Mouse (Mus musculus): Measurements from ENCODE around the gene Gabrd. TPM values are rescaled to one million over a fixed set of nuclear protein-coding genes. Genes with fewer than 3 reads are reported as not detected.
A peak's percentile ranks its signal among the peaks of the same experiment; 100 is the strongest.
"Not testable (repeated sequence)": the region's sequence is repeated elsewhere in the genome, so short reads cannot be mapped to it uniquely, and the experiment has no call there.

The Gabrd gene
- polyA plus RNA-seq (2016; fragmentation: Nextera tagmentation; extraction: Ambion mirVana), result 0.21 and 0.23 TPM in 2 replicates

DNA sequence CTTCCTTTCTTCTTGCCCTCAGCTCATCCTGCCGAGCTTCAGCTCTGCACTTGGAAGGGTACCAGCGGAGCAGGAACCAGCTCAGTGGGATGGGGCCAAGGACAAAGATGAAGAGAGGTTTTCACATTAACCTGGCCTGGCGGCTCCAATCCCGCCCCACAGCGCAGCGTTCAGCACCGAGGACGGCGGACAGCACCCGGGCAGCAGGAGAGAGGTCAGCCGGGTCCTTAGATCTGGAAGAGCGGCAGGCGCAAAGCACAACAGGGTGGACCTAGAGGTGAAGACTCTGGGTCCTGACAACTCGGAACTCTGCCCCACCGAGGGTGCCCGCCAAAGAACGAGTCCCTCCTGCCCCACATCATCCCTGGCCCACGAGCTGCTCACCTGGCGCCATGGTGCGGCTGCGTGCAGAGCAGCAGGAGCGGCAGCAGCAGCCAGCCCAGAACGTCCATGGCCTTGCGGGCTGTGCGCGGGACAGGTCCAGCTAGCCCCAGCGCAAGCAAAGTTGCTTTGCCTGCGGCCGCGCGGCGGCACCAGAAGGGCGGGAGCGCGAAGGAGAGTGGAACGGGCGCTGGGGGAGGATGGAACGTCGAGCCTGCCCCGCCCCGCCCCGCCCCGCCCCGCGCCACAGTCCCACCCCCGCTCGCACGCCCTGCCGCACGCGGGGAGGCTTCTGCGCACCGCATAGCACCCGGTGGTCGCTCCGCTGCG, at the start of gene Gabrd:
TSS of gene Gabrd (minus strand) at position 602 of the 711 bp plus-strand sequence.
- under 1% methylated on average over 44 of the region's 57 CpGs for WGBS
- ATAC-seq (ENCODE audit: insufficient number of reproducible peaks, insufficient read depth, low FRiP score, low TSS enrichment, low read depth), result no peak
- peak within 1 kb of the TSS; percentile 77 for H3K4me2 ChIP-seq

GRCm38 (mm10) chr4:155442808-155443207, 44.9 kb upstream of the Gabrd start:
- no peak for ATAC-seq (ENCODE audit: insufficient number of reproducible peaks, insufficient read depth, low FRiP score, low TSS enrichment, low read depth)
- H3K4me1 ChIP-seq (replicated peaks), result no peaks in the 10 kb centered on the region
- no peak overlapping the region for H3K27ac ChIP-seq
- no peaks in the 10 kb centered on the region for H3K36me3 ChIP-seq
- no peak overlapping the region for H3K9ac ChIP-seq (replicated peaks)
- WGBS, result 73% methylated on average over 3 of the region's 3 CpGs
- no peaks in the 10 kb centered on the region for H3K9me3 ChIP-seq
- no peak overlapping the region for H3K4me3 ChIP-seq (replicated peaks)
- H3K27me3 ChIP-seq, result no peaks in the 10 kb centered on the region
- H3K4me2 ChIP-seq, result no peak overlapping the region

More for the DNA sequence above, at the start of gene Gabrd:
- Histone ChIP-seq H3K9me3 (no peaks in the 10 kb centered on the region), H3K36me3 (no peaks in the 10 kb centered on the region), H3K27me3 (peaks cover 61% of the 10 kb centered on the region), H3K9ac (replicated peaks) (no peak within 1 kb of the TSS; the same call in 1 of the 2 replicates), H3K4me1 (replicated peaks) (peaks cover 8% of the 10 kb centered on the region), H3K27ac (no peak within 1 kb of the TSS), H3K4me3 (replicated peaks) (peak within 1 kb of the TSS; percentile 39)

DNA sequence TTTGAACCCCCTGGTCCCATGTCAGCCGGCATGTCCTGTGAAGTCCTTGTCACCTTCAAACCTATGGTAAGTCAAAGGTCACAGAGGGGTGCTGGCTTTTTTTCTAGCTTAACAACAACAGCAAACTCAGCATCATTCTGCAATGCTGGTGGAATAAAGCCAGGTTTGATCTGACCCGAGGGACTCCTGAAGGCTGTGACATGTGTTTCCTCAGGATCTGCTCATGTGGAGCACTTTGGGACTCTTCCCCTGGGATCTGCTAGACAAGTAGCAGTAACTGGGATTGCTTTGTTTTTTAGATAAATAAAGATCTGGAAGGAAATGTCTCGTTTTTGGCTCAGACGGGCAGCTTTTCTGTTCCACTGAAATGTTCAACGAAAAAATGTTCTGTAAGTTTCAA, 36.1 kb upstream of the Gabrd start:
- Histone ChIP-seq H3K4me1 (replicated peaks) (no peaks in the 10 kb centered on the region), H3K4me3 (replicated peaks) (no peak overlapping the region), H3K27me3 (no peaks in the 10 kb centered on the region), H3K4me2 (no peak overlapping the region), H3K27ac (no peak overlapping the region), H3K36me3 (no peaks in the 10 kb centered on the region), H3K9me3 (0 out of 2 replicates have a peak, but pooled peaks cover 3% of the 10 kb centered on the region), H3K9ac (replicated peaks) (no peak overlapping the region)
- ATAC-seq (ENCODE audit: insufficient number of reproducible peaks, insufficient read depth, low FRiP score, low TSS enrichment, low read depth), result no peak
- 80% methylated on average over 5 of the region's 5 CpGs for WGBS

GRCm38 (mm10) chr4:155432358-155432757, 34.4 kb upstream of the Gabrd start:
- Histone ChIP-seq H3K9ac (replicated peaks) (no peak overlapping the region), H3K4me2 (no peak overlapping the region)
- 89% methylated on average over 6 of the region's 6 CpGs for WGBS

GRCm38 (mm10) chr4:155429202-155429601, 31.3 kb upstream of the Gabrd start:
- no peak overlapping the region for H3K9ac ChIP-seq (replicated peaks)
- H3K36me3 ChIP-seq, result no peaks in the 10 kb centered on the region
- 0 out of 2 replicates have a peak, but pooled peaks cover 3% of the 10 kb centered on the region for H3K9me3 ChIP-seq
- no peaks in the 10 kb centered on the region for H3K4me1 ChIP-seq (replicated peaks)
- no peak overlapping the region for H3K4me2 ChIP-seq
- no peak overlapping the region for H3K4me3 ChIP-seq (replicated peaks)
- WGBS, result 85% methylated on average over 3 of the region's 3 CpGs
- H3K27me3 ChIP-seq, result no peaks in the 10 kb centered on the region
- H3K27ac ChIP-seq, result no peak overlapping the region
- ATAC-seq (ENCODE audit: insufficient number of reproducible peaks, insufficient read depth, low FRiP score, low TSS enrichment, low read depth), result no peak

More at GRCm38 (mm10) chr4:155432358-155432757, 34.4 kb upstream of the Gabrd start:
- Histone ChIP-seq H3K9me3 (0 out of 2 replicates have a peak, but pooled peaks cover 3% of the 10 kb centered on the region), H3K4me1 (replicated peaks) (no peaks in the 10 kb centered on the region), H3K36me3 (no peaks in the 10 kb centered on the region), H3K27me3 (no peaks in the 10 kb centered on the region), H3K4me3 (replicated peaks) (no peak overlapping the region), H3K27ac (no peak overlapping the region)
- no peak for ATAC-seq (ENCODE audit: insufficient number of reproducible peaks, insufficient read depth, low FRiP score, low TSS enrichment, low read depth)

DNA sequence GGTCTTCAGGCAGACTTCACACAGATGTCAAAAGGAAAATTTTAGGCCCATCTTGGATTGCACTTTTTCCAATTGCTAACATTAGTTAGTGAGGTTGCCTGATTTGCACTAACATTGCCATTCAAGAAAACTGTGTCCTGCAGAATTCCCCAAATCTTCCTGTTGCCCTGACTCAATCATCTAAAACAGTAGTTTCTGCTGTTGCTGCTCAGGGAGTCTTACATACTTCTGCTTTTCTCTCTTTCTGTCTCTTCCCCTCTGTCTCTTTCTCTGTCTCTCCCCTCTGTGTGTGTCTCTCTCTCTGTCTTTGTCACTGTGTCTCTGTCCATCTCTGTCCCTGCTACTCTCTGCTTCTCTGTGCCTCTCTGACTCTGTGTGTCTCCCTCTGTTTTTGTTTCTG, 30.5 kb upstream of the Gabrd start:
- no peaks in the 10 kb centered on the region for H3K4me1 ChIP-seq (replicated peaks)
- H3K9me3 ChIP-seq, result 0 out of 2 replicates have a peak, but pooled peaks cover 3% of the 10 kb centered on the region
- H3K27me3 ChIP-seq, result no peaks in the 10 kb centered on the region
- no peak overlapping the region for H3K4me3 ChIP-seq (replicated peaks)
- no peak for ATAC-seq (ENCODE audit: insufficient number of reproducible peaks, insufficient read depth, low FRiP score, low TSS enrichment, low read depth)
- H3K9ac ChIP-seq (replicated peaks), result no peak overlapping the region
- no peak overlapping the region for H3K27ac ChIP-seq
- no peaks in the 10 kb centered on the region for H3K36me3 ChIP-seq
- H3K4me2 ChIP-seq, result no peak overlapping the region

DNA sequence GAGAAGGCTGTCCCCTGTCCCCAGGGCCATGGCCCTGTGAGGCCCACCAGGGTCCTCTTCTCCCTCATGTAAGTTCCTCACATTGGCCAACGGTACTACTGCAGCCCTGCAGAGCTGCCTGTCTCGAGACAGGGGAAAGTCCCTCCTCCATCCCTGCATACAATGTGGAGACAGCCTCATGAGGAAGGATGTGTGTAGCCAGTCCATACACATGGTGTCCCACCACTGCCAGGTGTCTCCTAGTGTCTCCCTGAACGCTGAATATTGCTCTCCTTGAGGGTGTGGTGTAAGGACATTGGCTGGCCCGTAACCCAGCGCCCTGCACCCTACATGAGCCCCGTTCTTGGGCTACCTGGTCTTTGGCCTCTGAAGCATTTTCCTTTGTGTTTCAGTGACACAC, 28.4 kb upstream of the Gabrd start:
- Histone ChIP-seq H3K27me3 (no peaks in the 10 kb centered on the region), H3K4me3 (replicated peaks) (no peak overlapping the region), H3K4me2 (no peak overlapping the region), H3K36me3 (no peaks in the 10 kb centered on the region), H3K4me1 (replicated peaks) (no peaks in the 10 kb centered on the region), H3K9me3 (0 out of 2 replicates have a peak, but pooled peaks cover 3% of the 10 kb centered on the region), H3K9ac (replicated peaks) (no peak overlapping the region), H3K27ac (no peak overlapping the region)
- 77% methylated on average over 6 of the region's 6 CpGs for WGBS
- ATAC-seq (ENCODE audit: insufficient number of reproducible peaks, insufficient read depth, low FRiP score, low TSS enrichment, low read depth), result no peak

GRCm38 (mm10) chr4:155423988-155424387, 26.1 kb upstream of the Gabrd start:
- Histone ChIP-seq H3K9me3 (no peaks in the 10 kb centered on the region), H3K27me3 (no peaks in the 10 kb centered on the region), H3K4me1 (replicated peaks) (no peaks in the 10 kb centered on the region), H3K4me3 (replicated peaks) (no peak overlapping the region), H3K4me2 (no peak overlapping the region), H3K9ac (replicated peaks) (no peak overlapping the region), H3K27ac (no peak overlapping the region), H3K36me3 (peaks cover 13% of the 10 kb centered on the region; the same call in 1 of the 2 replicates)
- ATAC-seq (ENCODE audit: insufficient number of reproducible peaks, insufficient read depth, low FRiP score, low TSS enrichment, low read depth), result no peak
- 85% methylated on average over 5 of the region's 5 CpGs for WGBS

GRCm38 (mm10) chr4:155421412-155422370, 23.8 kb upstream of the Gabrd start:
- not testable (repeated sequence) for H3K27me3 ChIP-seq; H3K4me1 ChIP-seq (replicated peaks); H3K27ac ChIP-seq; H3K9me3 ChIP-seq; H3K4me3 ChIP-seq (replicated peaks); ATAC-seq (ENCODE audit: insufficient number of reproducible peaks, insufficient read depth, low FRiP score, low TSS enrichment, low read depth); H3K9ac ChIP-seq (replicated peaks)
- Histone ChIP-seq H3K4me2 (peak overlapping the region; percentile 17; the same call in 1 of the 2 replicates), H3K36me3 (peaks cover 13% of the 10 kb centered on the region; the same call in 1 of the 2 replicates)
- 81% methylated on average over 23 of the region's 30 CpGs for WGBS

- Histone ChIP-seq H3K27me3 (no peaks in the 10 kb centered on the region), H3K4me1 (replicated peaks) (no peaks in the 10 kb centered on the region), H3K9ac (replicated peaks) (no peak overlapping the region), H3K4me3 (replicated peaks) (no peak overlapping the region), H3K4me2 (no peak overlapping the region), H3K9me3 (no peaks in the 10 kb centered on the region), H3K27ac (no peak overlapping the region), H3K36me3 (peaks cover 13% of the 10 kb centered on the region; the same call in 1 of the 2 replicates)
- WGBS, result 90% methylated on average over 3 of the region's 3 CpGs
- no peak for ATAC-seq (ENCODE audit: insufficient number of reproducible peaks, insufficient read depth, low FRiP score, low TSS enrichment, low read depth)
These were observed 22.2 kb upstream of the Gabrd start for GRCm38 (mm10) chr4:155420137-155420536.

DNA sequence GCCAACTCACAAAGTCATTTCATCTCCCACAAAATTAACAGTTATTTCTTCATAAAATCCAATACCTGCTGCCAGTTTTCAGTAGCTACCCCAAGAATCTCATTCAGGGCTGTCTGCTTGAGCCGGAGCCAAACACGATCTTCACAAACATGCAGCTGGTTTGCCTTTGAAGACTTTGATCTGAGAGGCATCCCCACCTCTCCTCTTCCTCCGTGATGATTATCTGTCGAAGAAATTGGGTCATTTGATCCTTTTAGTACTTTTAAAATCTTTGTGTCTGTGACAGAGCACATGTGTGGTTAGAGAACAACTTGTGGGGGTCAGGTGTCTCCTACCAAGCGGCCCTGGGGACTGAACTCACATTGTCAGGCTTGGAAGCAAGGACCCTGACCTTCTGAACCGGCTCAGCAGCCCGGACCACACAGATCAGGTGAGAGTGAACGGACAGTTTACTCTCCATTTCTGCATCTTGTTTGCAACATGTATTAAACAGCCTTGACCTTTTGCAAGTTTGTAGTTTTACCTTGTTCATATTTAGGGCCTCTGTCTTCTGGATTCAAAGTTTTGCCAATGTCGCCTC, 16.8 kb upstream of the Gabrd start:
- no peaks in the 10 kb centered on the region for H3K27me3 ChIP-seq
- no peak overlapping the region for H3K27ac ChIP-seq
- no peak overlapping the region for H3K9ac ChIP-seq (replicated peaks)
- H3K9me3 ChIP-seq, result no peaks in the 10 kb centered on the region
- 65% methylated on average over 9 of the region's 9 CpGs for WGBS
- no peaks in the 10 kb centered on the region for H3K4me1 ChIP-seq (replicated peaks)
- no peak overlapping the region for H3K4me2 ChIP-seq
- ATAC-seq (ENCODE audit: insufficient number of reproducible peaks, insufficient read depth, low FRiP score, low TSS enrichment, low read depth), result no peak
- H3K4me3 ChIP-seq (replicated peaks), result no peak overlapping the region
- peaks cover 5% of the 10 kb centered on the region; the same call in 1 of the 2 replicates for H3K36me3 ChIP-seq

Data from limb, embryonic 12.5 days (tissue).